8 mouse cellular contexts compared by ENCODE assay signal in genomic region chr4:120746552-120747150, GRCm38 (mm10). TPM values are rescaled to one million over a fixed set of nuclear protein-coding genes. Genes with fewer than 3 reads are reported as not detected.
DNase-seq lines count a peak whose midpoint lies in the region; ATAC-seq and TF ChIP-seq lines count a peak whose summit lies in the region.

No protein-coding gene starts in this region.

- no peaks in the 10 kb centered on the region for H3K9me3 ChIP-seq in hindbrain, embryonic 11.5 days (ENCODE audit: control insufficient read depth, low read length)
- no peaks in the 10 kb centered on the region for H3K9me3 ChIP-seq in lung, postnatal 0 days (ENCODE audit: low read length)

- 2% methylated on average over 31 of the region's 53 CpGs for WGBS in hindbrain, embryonic 11.5 days
- WGBS in lung, postnatal 0 days: 10% methylated on average over 21 of the region's 53 CpGs

- H3K36me3 ChIP-seq in hindbrain, embryonic 11.5 days (ENCODE audit: control insufficient read depth, insufficient read depth, low read length): no peaks in the 10 kb centered on the region
- no peaks in the 10 kb centered on the region for H3K36me3 ChIP-seq in lung, postnatal 0 days (ENCODE audit: insufficient read depth, low read length)

- no peak overlapping the region; the same call in 1 of the 2 replicates for H3K27ac ChIP-seq in hindbrain, embryonic 11.5 days (ENCODE audit: low read depth, low read length)
- H3K27ac ChIP-seq in lung, postnatal 0 days (ENCODE audit: low read length): peak overlapping the region; percentile 33; the same call in 1 of the 2 replicates

- TF ChIP-seq CTCF in lung, postnatal 0 days (IDR thresholded peaks at IDR 0.05): no peak

- H3K27me3 ChIP-seq in hindbrain, embryonic 11.5 days (ENCODE audit: control insufficient read depth, insufficient read depth, low read length): peaks cover 30% of the 10 kb centered on the region
- H3K27me3 ChIP-seq in lung, postnatal 0 days (replicated peaks; ENCODE audit: insufficient read depth, low read length): peaks cover 31% of the 10 kb centered on the region

- H3K4me3 ChIP-seq in hindbrain, embryonic 11.5 days (ENCODE audit: low read depth, low read length): peak overlapping the region; percentile 46
- peak overlapping the region; percentile 69 for H3K4me3 ChIP-seq in lung, postnatal 0 days (ENCODE audit: low read depth, low read length)

- peaks cover 2% of the 10 kb centered on the region; the same call in 1 of the 2 replicates for H3K4me1 ChIP-seq in hindbrain, embryonic 11.5 days (replicated peaks; ENCODE audit: control insufficient read depth, insufficient read depth, low read length)
- H3K4me1 ChIP-seq in lung, postnatal 0 days (ENCODE audit: insufficient read depth, low read depth, low read length): peaks cover 2% of the 10 kb centered on the region; the same call in 1 of the 2 replicates

- peak overlapping the region; percentile 65 for H3K9ac ChIP-seq in hindbrain, embryonic 11.5 days (ENCODE audit: low read depth, low read length)
- 0 out of 2 replicates have a peak overlapping the region, but pooled peaks have one; percentile 4 for H3K9ac ChIP-seq in lung, postnatal 0 days (replicated peaks; ENCODE audit: low read depth)

- no peak for TF ChIP-seq EP300 in lung, postnatal 0 days (IDR thresholded peaks at IDR 0.05)

- ATAC-seq in hindbrain, embryonic 11.5 days (ENCODE audit: low FRiP score): peak; percentile 45
- peak; percentile 68 for ATAC-seq in lung, postnatal 0 days

- peak; percentile 50 to 52 for DNase-seq in cerebellum, postnatal 10 days
- DNase-seq in cerebellum, adult 11 months: no peak
- DNase-seq in urinary bladder, postnatal 25 days (ENCODE audit: low spot score): peak; percentile 14
- DNase-seq in urinary bladder, postnatal 36 days (ENCODE audit: low spot score in 2 of 2): no peak
- DNase-seq in hindbrain, embryonic 11.5 days (ENCODE audit: low spot score): peak; percentile 59
- peak; percentile 26 for DNase-seq in lung, postnatal 0 days (ENCODE audit: low spot score)
- DNase-seq in T-cell, adult 2 months (ENCODE audit: low spot score): no peak
- DNase-seq in thymus, postnatal 0 days (ENCODE audit: low spot score): no peak

- peak overlapping the region; percentile 100 for H3K4me2 ChIP-seq in hindbrain, embryonic 11.5 days (replicated peaks; ENCODE audit: low read depth, low read length)
- H3K4me2 ChIP-seq in lung, postnatal 0 days (replicated peaks; ENCODE audit: low read depth, low read length): peak overlapping the region; percentile 100

RNA-seq across cellular contexts. Expression of gene Kcnq4, which starts 1.8 kb away (rescaled TPM):
- 2.4 and 3.7 TPM in 2 replicates for polyA plus RNA-seq in hindbrain, embryonic 11.5 days (2014; fragmentation: Nextera tagmentation; extraction: Ambion mirVana)
- 3.1 and 3.9 TPM in 2 replicates for polyA plus RNA-seq in lung, postnatal 0 days (2015; fragmentation: Nextera tagmentation; extraction: Ambion mirVana)
- polyA plus RNA-seq in thymus, postnatal 0 days (2015; fragmentation: Nextera tagmentation; extraction: Ambion mirVana): 0.32 and 0.34 TPM in 2 replicates

Comparison
In these comparisons a context has a peak if more than half of its experiments do, and no peak if none do; other contexts are left out.
1. DNase-seq: peak in cerebellum, postnatal 10 days (2 of 2), urinary bladder, postnatal 25 days (single experiment), hindbrain, embryonic 11.5 days (single experiment) and lung, postnatal 0 days (single experiment); none in cerebellum, adult 11 months (single experiment), urinary bladder, postnatal 36 days (0 of 2), T-cell, adult 2 months (single experiment) and thymus, postnatal 0 days (single experiment).